Mouse (Mus musculus): ENCODE results near the gene Spag6. TPM values are rescaled to one million over a fixed set of nuclear protein-coding genes. Genes with fewer than 3 reads are reported as not detected.
A peak's percentile ranks its signal among the peaks of the same experiment; 100 is the strongest.

Spag6 gene
- polyA plus RNA-seq, 1 experiment: 2.5 TPM

DNA sequence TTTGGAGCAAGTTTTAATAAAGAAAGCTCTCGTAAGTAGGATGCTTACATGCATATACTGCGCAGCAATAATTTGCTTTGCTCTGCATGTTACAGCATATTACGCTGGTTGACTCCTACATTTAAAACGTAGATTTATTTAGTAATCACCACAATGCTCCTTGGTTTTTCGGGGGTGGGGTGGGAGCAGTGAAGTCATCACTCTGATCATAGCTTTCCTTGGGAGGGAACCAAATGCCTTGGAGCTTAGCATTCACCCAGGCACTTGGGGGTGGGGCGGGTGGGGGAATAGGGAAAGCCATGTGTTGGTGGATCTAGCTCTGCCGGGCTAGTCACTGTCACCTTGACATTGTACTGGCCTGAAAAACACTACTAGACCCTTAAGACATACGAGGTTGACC lies 1.3 kb downstream of the Spag6 start:
- WGBS: 23% methylated on average over 8 of the region's 8 CpGs
- no peak for DNase-seq
- Histone ChIP-seq H3K4me3 (replicated peaks; ENCODE audit: insufficient read depth, low read depth, low read length) (no peak overlapping the region), H3K27me3 (ENCODE audit: control insufficient read depth, insufficient read depth, low read length) (peaks cover 4% of the 10 kb centered on the region; the same call in 1 of the 2 replicates), H3K27ac (ENCODE audit: insufficient read depth, low read length) (no peak overlapping the region), H3K4me1 (ENCODE audit: control insufficient read depth, insufficient read depth, low read length) (no peaks in the 10 kb centered on the region; the same call in none of the 2 replicates)
- TF ChIP-seq CTCF (IDR thresholded peaks at IDR 0.05; ENCODE audit: borderline replicate concordance, insufficient read depth, low read depth, low read length): no peak
- TF ChIP-seq POLR2A (IDR thresholded peaks at IDR 0.05; ENCODE audit: borderline replicate concordance, insufficient read depth, low read length): no peak

GRCm38 (mm10) chr2:18695629-18696150 lies 1.9 kb downstream of the Spag6 start:
- Histone ChIP-seq H3K27ac (ENCODE audit: insufficient read depth, low read length) (no peak overlapping the region), H3K4me1 (ENCODE audit: control insufficient read depth, insufficient read depth, low read length) (no peaks in the 10 kb centered on the region; the same call in none of the 2 replicates), H3K4me3 (replicated peaks; ENCODE audit: insufficient read depth, low read depth, low read length) (no peak overlapping the region), H3K27me3 (ENCODE audit: control insufficient read depth, insufficient read depth, low read length) (peaks cover 1% of the 10 kb centered on the region; the same call in 1 of the 2 replicates)
- 42% methylated on average over 7 of the region's 7 CpGs for WGBS
- DNase-seq: no peak
- no peak for TF ChIP-seq CTCF (IDR thresholded peaks at IDR 0.05; ENCODE audit: borderline replicate concordance, insufficient read depth, low read depth, low read length)
- no peak for TF ChIP-seq POLR2A (IDR thresholded peaks at IDR 0.05; ENCODE audit: borderline replicate concordance, insufficient read depth, low read length)

- Histone ChIP-seq H3K4me3 (replicated peaks; ENCODE audit: insufficient read depth, low read depth, low read length) (no peak overlapping the region), H3K27ac (ENCODE audit: insufficient read depth, low read length) (no peak overlapping the region), H3K27me3 (ENCODE audit: control insufficient read depth, insufficient read depth, low read length) (no peaks in the 10 kb centered on the region; the same call in 1 of the 2 replicates), H3K4me1 (ENCODE audit: control insufficient read depth, insufficient read depth, low read length) (no peaks in the 10 kb centered on the region; the same call in none of the 2 replicates)
- TF ChIP-seq CTCF (IDR thresholded peaks at IDR 0.05; ENCODE audit: borderline replicate concordance, insufficient read depth, low read depth, low read length) (no peak), POLR2A (IDR thresholded peaks at IDR 0.05; ENCODE audit: borderline replicate concordance, insufficient read depth, low read length) (no peak)
- 16% methylated on average over 4 of the region's 4 CpGs for WGBS
- no peak for DNase-seq
These were observed 3.9 kb downstream of the Spag6 start for GRCm38 (mm10) chr2:18697591-18698244.

DNA sequence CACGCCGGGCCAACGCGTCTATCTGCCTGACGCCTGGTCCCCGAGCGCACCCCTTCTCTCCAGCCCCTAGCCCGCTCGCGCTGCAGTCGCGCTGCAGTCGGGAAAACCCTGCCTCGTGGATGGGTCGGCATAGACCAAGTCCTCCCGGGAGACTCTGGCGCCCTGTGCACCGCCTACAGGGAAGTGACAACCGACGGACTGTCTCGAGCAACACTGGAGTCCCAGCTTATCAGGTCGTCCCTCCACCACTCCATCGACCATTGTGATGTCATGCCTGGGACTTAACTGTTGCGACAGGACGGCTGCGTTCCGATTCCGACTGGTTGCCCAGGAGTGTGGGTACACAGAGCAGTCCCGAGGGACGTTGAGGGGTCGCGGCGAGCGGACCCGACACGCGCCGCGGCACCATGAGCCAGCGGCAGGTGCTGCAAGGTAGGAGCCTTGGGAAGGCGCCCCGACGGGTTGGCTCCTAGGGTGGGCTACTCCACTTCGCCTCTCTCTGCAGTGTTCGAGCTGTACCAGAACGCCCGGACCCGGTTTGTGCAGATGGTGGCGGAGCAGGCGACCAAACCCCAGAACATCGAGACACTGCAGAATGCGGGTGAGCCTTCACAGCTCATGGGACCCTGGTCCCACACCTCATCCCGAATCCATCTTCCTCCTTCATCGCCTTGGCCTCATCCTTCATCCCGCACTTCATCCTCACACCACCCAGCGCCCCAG lies 5.0 kb downstream of the Spag6 start:
- no peaks in the 10 kb centered on the region; the same call in 1 of the 2 replicates for H3K27me3 ChIP-seq (ENCODE audit: control insufficient read depth, insufficient read depth, low read length)
- H3K27ac ChIP-seq (ENCODE audit: insufficient read depth, low read length): no peak overlapping the region
- no peaks in the 10 kb centered on the region; the same call in 1 of the 2 replicates for H3K4me1 ChIP-seq (ENCODE audit: control insufficient read depth, insufficient read depth, low read length)
- peak in 1 of 2 experiments; percentile 40 for DNase-seq
- H3K4me3 ChIP-seq (replicated peaks; ENCODE audit: insufficient read depth, low read depth, low read length): no peak overlapping the region
- TF ChIP-seq CTCF (IDR thresholded peaks at IDR 0.05; ENCODE audit: borderline replicate concordance, insufficient read depth, low read depth, low read length) (no peak), POLR2A (IDR thresholded peaks at IDR 0.05; ENCODE audit: borderline replicate concordance, insufficient read depth, low read length) (no peak)
- WGBS: 3% methylated on average over 56 of the region's 56 CpGs

DNA sequence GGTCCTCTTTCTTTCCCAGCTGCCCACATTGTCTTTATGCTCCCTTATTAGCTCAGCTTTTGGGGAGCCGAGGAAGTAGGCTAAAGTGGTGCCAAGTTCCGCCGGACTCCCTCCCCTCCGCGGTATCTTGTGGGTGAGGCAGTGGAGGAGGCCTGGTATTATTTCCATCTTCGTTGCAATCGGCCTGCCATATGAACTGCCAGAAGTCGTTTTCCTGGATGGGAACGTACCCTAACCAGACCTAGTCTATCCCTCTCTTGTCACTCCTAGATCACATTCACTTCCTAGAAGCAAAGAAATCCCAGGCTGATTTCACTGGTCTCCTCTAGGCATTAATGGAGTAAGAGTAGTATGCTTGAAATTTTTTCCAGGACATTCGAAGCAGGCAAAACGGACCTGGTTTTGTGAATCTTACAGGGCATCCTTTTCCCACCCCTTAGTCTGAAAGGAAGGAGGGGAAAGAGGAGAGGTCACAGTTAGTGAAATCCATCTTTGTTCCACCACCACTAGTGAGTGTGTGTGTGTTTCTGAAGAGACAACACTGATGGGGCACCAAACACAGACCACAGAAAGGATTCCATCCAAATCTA lies 5.7 kb downstream of the Spag6 start:
- Histone ChIP-seq H3K27ac (ENCODE audit: insufficient read depth, low read length) (no peak overlapping the region), H3K4me1 (ENCODE audit: control insufficient read depth, insufficient read depth, low read length) (no peaks in the 10 kb centered on the region; the same call in 1 of the 2 replicates), H3K27me3 (ENCODE audit: control insufficient read depth, insufficient read depth, low read length) (no peaks in the 10 kb centered on the region; the same call in 1 of the 2 replicates), H3K4me3 (replicated peaks; ENCODE audit: insufficient read depth, low read depth, low read length) (no peak overlapping the region)
- no peak for DNase-seq
- no peak for TF ChIP-seq CTCF (IDR thresholded peaks at IDR 0.05; ENCODE audit: borderline replicate concordance, insufficient read depth, low read depth, low read length)
- TF ChIP-seq POLR2A (IDR thresholded peaks at IDR 0.05; ENCODE audit: borderline replicate concordance, insufficient read depth, low read length): no peak
- WGBS: 13% methylated on average over 11 of the region's 11 CpGs

DNA sequence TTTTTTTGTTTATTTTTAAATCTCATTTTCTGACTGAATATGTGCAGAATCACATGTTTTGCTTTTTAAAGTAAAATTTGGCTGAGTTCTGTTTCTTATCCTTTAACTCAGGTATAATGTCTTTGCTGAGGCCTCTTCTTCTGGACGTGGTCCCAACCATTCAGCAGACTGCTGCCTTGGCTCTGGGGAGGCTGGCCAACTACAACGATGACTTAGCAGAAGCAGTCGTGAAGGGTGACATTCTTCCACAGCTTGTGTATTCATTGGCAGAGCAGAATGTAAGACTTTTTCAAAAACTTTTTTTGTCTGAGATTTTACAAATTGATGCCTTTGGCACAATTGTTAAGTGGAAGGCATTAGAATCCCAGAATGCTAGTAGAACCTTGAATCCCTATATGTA lies 16.5 kb downstream of the Spag6 start:
- H3K27ac ChIP-seq (ENCODE audit: insufficient read depth, low read length): no peak overlapping the region
- TF ChIP-seq CTCF (IDR thresholded peaks at IDR 0.05; ENCODE audit: borderline replicate concordance, insufficient read depth, low read depth, low read length): no peak
- no peak for TF ChIP-seq POLR2A (IDR thresholded peaks at IDR 0.05; ENCODE audit: borderline replicate concordance, insufficient read depth, low read length)
- no peaks in the 10 kb centered on the region for H3K27me3 ChIP-seq (ENCODE audit: control insufficient read depth, insufficient read depth, low read length)
- H3K4me1 ChIP-seq (ENCODE audit: control insufficient read depth, insufficient read depth, low read length): no peaks in the 10 kb centered on the region
- no peak for DNase-seq
- 34% methylated on average over 3 of the region's 3 CpGs for WGBS
- no peak overlapping the region for H3K4me3 ChIP-seq (replicated peaks; ENCODE audit: insufficient read depth, low read depth, low read length)

DNA sequence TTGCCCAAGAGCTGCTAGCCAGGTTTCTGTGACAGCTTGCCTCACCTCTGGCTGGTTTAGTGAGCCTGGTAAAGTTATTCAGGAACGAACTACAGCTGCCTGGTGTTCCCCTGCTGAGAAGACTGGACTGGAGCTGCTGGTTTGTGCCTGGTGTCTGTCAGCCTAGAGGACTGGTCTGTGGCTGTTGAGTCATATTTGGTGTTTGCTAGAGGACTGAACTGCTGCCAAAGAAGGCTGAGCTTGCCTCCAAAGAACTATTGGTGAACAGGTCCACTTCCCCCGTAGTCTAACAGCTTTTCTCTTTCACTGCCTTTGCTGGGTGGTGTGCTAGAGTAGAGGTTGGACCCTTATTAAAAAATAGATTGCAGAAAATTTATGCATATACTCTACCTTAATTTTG lies 19.2 kb downstream of the Spag6 start:
- WGBS: 40% methylated on average over 2 of the region's 2 CpGs
- DNase-seq: no peak
- TF ChIP-seq POLR2A (IDR thresholded peaks at IDR 0.05; ENCODE audit: borderline replicate concordance, insufficient read depth, low read length) (no peak), CTCF (IDR thresholded peaks at IDR 0.05; ENCODE audit: borderline replicate concordance, insufficient read depth, low read depth, low read length) (no peak)

More for the DNA sequence above, 19.2 kb downstream of the Spag6 start:
- Histone ChIP-seq H3K4me3 (replicated peaks; ENCODE audit: insufficient read depth, low read depth, low read length) (no peak overlapping the region), H3K27ac (ENCODE audit: insufficient read depth, low read length) (no peak overlapping the region), H3K4me1 (ENCODE audit: control insufficient read depth, insufficient read depth, low read length) (no peaks in the 10 kb centered on the region), H3K27me3 (ENCODE audit: control insufficient read depth, insufficient read depth, low read length) (no peaks in the 10 kb centered on the region)

All from cerebellum, adult 2 months (tissue).